Mouse (Mus musculus) adrenal gland, adult (tissue): ENCODE measurements around the gene Nos1.

Source experiments
- DNase-seq, 2 experiments: peaks; one replicate each; pipeline ENCODE4 v3.0.0; 2022 to 2023; ENCODE audit warnings: low spot score in 1 of 2; ENCODE audit not compliant: inconsistent age in 2 of 2

The Nos1 gene

DNA sequence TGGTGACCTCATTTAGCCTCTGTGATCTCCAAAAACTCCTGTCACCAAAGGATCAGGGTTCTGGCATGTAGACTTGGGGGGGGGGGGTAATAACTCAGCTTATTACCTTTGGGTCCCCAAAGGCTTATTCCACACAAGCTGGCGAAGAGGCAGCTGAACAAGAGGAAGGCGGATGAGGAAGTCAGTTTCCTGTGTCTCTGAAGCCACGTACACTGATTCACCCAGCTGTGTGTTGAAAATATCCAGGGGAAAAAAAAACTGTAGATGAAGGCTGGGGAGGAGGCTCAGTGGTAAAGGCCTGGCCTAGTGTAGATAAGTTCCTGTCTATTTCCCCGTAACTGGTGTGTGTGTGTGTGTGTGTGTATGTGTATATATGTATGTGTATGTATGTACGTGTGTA, 110.7 kb downstream of the Nos1 start:
- no peak for DNase-seq

GRCm38 (mm10) chr5:117894050-117894449, 113.2 kb downstream of the Nos1 start:
- no peak for DNase-seq

GRCm38 (mm10) chr5:117898055-117898806, 117.4 kb downstream of the Nos1 start:
- no peak for DNase-seq

- no peak for DNase-seq
These were observed 118.5 kb downstream of the Nos1 start for GRCm38 (mm10) chr5:117899361-117899760.

DNA sequence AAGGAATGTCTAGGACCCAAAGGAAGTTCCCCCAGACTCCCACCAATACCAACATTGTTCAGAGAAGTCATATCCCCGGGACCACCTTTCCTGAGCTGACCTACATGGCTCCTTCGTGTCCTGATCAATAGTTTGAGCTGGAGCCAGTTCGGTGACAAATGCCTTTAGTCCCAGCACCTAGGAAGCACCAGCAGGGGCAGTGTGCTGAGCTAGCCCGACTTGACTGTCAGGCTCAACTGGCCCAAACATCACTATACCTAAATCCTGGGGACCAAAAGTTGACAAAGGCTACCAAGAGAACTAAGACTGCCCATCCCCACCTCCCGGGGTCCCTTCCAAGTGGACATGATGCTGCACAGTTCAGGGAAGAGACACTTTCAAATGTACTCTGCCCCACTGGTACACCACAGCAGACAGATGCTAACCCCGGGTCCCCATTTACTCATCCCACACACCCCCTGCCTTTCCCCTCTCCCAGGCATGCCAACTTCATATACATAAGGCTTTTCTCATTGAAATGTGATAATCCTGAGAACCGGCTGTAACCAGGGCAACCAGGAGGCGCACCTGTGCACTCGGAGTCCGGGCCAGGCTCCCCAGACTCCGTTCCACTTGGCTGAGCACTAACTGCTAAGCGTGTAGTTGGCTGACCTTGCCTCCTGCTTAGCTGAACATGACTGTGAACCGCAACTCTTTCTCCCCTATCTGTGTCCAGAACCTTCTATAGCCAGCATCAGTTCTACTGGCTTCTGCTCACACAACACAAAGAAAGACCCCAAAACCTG, 120.3 kb downstream of the Nos1 start:
- DNase-seq, result no peak

DNA sequence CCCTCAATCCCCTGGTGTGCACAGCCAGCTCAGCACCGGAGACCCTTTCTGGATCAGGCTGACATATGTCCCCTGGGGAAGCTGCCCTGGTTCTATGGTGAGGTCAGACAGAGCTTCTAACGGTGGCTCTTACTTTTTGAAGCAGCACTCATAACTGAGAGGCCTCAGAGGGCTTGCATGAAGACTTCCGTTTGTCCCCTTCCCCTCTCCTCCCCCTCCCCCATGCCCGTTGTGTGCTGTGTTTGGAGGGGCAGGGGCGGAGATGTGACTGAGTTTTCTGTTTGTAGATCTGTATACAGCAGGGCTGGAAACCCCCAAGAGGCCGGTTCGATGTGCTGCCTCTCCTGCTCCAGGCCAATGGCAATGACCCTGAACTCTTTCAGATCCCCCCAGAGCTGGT, 122.7 kb downstream of the Nos1 start:
- no peak for DNase-seq

- no peak for DNase-seq
These were observed 124.9 kb downstream of the Nos1 start for GRCm38 (mm10) chr5:117905728-117906127.

- DNase-seq, result no peak
These were observed 128.7 kb downstream of the Nos1 start for GRCm38 (mm10) chr5:117909524-117909923.

DNA sequence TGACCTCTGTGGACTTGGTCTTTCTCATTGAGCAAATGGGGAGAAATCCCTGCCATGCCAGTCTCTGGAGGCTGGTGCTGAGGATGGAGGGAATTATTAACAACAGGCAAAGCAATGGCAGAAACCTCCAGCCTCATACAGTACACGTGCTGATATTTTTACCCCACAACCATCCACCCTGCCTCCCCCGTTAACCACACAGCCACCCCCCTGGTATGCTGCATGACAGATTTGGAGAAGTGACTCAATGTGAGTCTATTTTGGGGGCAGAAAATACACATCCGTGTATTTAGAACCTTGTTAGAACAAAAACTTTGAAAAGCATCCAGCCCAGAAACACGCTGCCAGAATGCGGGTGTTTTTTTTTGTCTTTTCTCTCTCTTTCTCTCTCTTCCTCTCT, 135.5 kb downstream of the Nos1 start:
- DNase-seq, result no peak

GRCm38 (mm10) chr5:117916906-117917305, 136.1 kb downstream of the Nos1 start:
- no peak for DNase-seq

DNA sequence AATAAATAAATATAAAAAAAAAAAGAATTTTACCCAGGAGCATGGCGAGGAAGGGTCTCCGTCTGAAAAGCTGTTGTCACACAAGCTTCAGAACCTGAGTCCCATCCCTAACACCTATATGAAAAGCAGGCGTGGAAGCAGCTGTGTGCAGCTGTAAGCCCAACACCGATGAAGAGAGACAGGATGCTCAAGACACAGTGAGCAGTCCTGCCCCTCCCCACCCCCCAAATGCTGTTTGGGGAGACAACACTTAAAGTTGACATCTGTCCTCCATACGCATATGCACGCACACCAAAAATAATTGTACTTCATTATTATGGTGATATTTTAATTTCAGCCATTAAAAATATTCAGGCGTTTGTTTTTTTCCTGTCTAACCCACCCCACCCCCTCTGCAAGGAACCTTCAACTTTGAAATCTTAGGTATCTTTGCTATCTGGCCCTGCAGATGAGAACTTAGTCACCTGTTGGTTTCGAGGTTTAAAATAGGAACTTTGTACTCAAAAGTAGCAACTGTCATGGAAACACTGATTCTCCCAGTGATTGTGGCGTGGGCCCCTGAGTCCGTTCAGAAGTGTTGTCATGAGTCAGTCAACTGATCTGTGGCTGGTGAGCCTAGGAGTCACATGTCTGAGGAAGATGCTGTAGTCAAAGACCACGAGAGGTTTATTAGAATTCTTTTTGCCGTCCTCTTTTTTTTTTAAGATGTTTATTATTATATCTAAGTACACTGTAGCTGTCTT, 141.1 kb downstream of the Nos1 start:
- DNase-seq, result no peak

DNA sequence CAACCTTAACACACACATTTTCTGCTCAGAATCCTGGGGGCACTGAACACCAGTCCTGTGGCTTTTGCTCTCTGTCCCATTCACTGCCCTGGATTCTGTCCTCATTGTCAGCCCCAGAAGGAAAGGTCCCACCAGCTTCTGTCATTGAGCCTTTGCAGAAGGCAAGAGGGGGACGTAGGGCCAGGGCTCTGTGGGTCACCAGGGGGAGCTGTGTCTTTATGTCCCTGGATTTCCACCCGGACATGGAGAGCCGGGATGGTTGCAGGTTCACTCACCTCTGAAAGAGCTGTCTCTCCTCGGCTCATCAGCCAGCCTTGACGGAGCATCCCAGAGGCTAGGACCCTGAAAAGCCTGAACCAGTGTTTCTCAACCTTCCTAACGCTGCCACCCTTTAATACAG, 142.9 kb downstream of the Nos1 start:
- no peak for DNase-seq

DNA sequence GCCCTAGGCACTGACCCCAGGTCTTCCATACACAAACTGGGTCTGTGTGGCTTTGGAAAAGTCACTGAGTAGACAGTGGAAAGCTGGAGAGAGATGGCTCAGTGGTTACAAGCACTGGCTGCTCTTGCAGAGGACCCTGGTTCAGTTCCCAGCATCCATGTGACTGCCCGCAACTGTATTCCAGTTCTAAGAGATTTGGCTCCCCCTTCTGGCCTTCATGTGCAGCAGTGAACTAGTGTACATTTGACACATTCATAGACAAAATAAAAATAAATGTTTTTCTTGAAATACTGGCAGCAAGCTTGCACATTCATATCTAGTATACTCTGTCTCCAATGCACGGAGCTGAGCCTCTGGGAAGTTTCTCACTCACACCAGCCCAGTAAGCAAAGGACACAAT, 147.7 kb downstream of the Nos1 start:
- no peak for DNase-seq

DNA sequence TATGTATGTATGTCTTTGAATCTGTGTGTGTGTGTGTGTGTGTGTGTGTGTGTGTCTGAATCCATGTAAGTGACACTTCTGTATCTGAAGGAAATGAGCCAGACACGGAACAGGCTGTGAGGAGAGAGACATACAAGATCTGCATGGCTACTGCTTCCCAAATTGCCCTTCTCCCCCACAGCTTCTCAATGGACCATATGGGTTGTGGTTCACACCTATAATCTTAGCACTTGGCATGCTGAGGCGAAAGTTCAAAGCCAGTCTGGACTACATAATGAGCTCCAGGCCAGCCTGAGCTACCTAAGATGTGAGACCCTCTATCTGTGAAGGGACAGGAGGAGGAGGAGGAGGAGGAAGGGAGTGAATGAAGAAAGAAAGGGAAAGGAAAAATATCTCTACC, 151.4 kb downstream of the Nos1 start:
- DNase-seq, result no peak

DNA sequence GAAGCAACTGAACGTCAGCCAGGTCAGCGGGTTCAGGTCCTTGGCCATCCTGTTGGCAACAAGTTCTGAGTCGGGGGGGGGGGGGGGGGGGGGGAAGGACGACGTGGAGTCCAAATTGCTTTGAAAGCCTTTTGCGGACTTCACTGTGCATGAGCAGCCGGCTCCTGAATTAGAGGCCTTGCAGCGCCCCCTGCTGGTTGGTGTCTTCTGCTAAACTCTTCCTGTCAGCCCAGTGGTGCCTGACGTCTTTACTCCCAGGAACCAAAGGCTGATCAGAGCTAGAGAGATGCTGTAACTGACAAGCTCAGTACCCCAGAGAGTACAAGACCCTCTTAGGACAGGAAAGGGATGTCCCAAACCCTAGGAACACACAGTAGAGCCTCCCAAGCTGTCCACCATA, 152.0 kb downstream of the Nos1 start:
- DNase-seq, result peak; percentile 81 to 93

DNA sequence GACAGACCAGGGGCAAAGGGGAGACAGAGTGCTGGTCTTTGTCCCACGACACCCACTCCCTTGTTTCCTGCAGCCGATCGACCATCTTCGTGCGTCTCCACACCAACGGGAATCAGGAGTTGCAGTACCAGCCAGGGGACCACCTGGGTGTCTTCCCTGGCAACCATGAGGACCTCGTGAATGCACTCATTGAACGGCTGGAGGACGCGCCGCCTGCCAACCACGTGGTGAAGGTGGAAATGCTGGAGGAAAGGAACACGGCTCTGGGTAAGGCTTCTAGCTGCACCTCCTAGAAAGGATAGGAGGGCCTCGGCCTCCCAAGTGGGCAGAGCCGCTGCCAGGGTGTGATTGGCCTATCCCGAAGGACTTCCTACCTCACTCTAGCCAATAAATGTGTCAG, 155.5 kb downstream of the Nos1 start:
- DNase-seq, result no peak

DNA sequence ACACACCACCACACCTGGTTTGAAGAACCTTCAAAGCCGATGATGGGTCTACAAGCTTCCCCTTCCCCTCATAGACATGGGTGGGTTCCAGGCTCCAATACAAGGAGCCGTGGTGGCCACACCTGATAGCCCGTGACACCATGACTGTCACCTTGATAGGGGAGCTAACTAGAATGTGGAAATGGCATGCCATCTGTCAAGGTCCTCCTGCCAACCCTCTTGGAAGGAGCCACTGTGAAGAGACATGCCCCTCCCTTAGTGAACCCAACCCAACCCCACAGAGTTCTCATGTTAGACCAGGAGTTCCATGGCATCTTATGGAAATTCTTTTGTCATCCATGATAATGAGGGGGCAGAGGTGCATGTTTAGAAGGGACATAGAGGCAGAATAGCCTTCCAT, 156.4 kb downstream of the Nos1 start:
- DNase-seq, result no peak

DNA sequence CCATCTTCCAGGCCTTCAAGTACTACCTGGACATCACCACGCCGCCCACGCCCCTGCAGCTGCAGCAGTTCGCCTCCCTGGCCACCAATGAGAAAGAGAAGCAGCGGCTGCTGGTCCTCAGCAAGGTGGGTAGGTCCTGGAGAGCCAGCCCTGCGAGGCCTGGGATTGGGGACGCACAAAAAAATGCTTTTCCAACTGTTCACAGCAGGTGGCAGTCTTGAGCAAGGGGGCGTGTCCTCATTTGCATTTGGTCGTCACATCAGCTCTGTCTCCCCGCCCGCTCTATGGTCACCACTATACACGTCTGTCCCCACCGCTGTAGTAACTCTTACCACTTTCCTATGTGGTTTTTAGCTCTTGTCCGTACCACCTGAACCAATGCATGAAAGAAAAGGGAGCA, 157.3 kb downstream of the Nos1 start:
- DNase-seq, result peak; percentile 72 to 90

- no peak for DNase-seq
These were observed 158.6 kb downstream of the Nos1 start for GRCm38 (mm10) chr5:117939402-117939801.

- DNase-seq, result no peak
These were observed 160.7 kb downstream of the Nos1 start for GRCm38 (mm10) chr5:117941552-117941951.

GRCm38 (mm10) chr5:117946605-117947004, 165.8 kb downstream of the Nos1 start:
- DNase-seq, result peak; percentile 42 to 80

- DNase-seq, result no peak
These were observed 168.6 kb downstream of the Nos1 start for GRCm38 (mm10) chr5:117949393-117949792.
